Mouse (Mus musculus) kidney, postnatal 14 days (tissue): ENCODE measurements around the gene Nicn1.
"Not testable (repeated sequence)": the region's sequence is repeated elsewhere in the genome, so short reads cannot be mapped to it uniquely, and the experiment has no call there.

Experiments used
- DNase-seq: peaks from one replicate; pipeline ENCODE4 v3.0.0; 2022; ENCODE audit warnings: mixed read lengths

Gene Nicn1

GRCm38 (mm10) chr9:108280071-108280828 lies 10.0 kb upstream of the Nicn1 start:
- DNase-seq: peak; percentile 87

DNA sequence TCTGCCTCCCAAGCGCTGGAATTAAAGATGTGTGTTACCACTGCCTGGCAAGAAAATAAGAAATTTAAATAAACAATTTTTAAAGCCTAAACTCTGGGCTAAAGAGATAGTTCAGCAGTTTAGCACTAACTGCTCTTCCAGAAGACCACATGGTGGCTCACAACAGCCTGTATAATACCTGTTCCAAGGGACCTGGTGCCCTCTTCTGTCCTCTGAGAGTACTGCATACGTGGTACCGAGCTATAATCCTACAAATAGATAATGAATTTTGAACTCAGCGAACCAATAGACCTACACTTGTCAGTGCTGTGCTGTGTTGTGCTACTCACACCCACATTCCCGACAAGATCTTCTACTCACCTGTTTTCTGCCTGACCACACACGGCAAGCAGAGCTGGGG lies 5.8 kb upstream of the Nicn1 start:
- DNase-seq: peak; percentile 86

- not testable (repeated sequence) for DNase-seq
Observed at GRCm38 (mm10) chr9:108287526-108288238, 2.5 kb upstream of the Nicn1 start.

GRCm38 (mm10) chr9:108289347-108289746 lies 882 bp upstream of the Nicn1 start:
- DNase-seq: no peak

- no peak for DNase-seq
Observed at GRCm38 (mm10) chr9:108290773-108291172, 544 bp downstream of the Nicn1 start.

GRCm38 (mm10) chr9:108296453-108297355 lies 6.5 kb downstream of the Nicn1 start, which contains the start of gene Amt:
Gene Amt, plus strand, starts transcription at chr9:108296853.
- DNase-seq: peak; percentile 91

DNA sequence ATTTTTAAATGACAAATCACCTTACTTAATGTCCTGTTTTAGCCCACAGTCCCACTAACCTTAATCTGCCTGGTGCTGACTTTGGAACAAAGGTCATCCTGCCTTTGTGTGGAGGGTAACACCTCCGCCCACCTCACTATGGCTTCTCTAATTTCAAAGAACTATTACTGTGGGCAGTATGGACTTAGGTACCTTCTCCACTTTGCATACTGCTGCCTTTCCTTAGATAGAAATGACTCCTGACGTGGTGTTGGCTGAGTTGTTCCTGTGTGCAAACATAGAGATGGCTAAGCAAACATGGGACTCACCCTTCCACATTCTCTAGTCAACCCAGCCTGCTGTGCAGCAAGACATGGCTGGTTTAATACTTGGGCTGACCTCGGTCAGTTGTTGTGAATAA lies 11.6 kb downstream of the Nicn1 start:
- no peak for DNase-seq

DNA sequence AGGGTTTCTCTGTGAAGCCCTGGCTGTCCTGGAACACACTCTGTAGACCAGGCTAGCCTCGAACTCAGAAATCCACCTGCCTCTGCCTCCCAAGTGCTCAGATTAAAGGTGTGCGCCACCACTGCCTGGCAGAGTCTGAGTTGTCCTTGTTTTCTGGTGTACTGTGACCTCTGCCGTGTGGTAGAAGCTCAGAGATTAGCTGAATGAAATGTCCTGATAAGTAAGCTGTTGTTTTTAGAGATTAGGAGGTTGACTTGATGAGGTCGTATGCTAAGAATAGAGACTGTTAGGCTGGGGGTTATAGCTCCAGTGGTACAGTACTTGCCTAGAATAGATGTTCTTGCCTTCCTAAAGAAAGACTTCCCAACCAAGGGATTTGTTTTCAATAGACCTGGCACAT lies 14.5 kb downstream of the Nicn1 start:
- DNase-seq: no peak

DNA sequence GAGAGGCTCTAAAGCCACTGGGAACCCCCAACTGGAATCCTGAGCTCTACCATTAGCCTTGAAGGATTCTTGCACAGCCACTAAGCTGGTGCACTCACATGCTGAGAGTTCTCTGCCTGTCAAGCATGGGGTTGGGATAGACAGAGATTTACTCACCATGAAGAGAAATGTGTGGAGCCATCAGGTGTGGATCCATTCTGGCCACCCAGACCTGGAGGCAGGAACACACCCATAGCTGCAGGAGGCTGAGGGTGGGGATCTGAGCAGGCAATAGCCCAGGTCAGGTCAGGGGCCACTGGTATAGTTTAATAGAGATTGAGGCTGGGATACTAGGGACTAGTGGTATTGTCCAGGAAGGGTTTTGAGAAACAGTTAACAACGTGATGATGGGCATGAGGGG lies 14.9 kb downstream of the Nicn1 start:
- no peak for DNase-seq

GRCm38 (mm10) chr9:108305629-108306520 lies 15.6 kb downstream of the Nicn1 start, which contains the start of the genes Rhoa and Tcta:
Gene Rhoa, plus strand, starts transcription at chr9:108306129.
Gene Tcta, minus strand, starts transcription at chr9:108306160.
- DNase-seq: peak; percentile 99

GRCm38 (mm10) chr9:108306571-108306980 lies 16.3 kb downstream of the Nicn1 start:
- DNase-seq: peak; percentile 91

GRCm38 (mm10) chr9:108307021-108307807 lies 17.0 kb downstream of the Nicn1 start:
- DNase-seq: no peak

- no peak for DNase-seq
Observed at GRCm38 (mm10) chr9:108308141-108308540, 17.9 kb downstream of the Nicn1 start.

DNA sequence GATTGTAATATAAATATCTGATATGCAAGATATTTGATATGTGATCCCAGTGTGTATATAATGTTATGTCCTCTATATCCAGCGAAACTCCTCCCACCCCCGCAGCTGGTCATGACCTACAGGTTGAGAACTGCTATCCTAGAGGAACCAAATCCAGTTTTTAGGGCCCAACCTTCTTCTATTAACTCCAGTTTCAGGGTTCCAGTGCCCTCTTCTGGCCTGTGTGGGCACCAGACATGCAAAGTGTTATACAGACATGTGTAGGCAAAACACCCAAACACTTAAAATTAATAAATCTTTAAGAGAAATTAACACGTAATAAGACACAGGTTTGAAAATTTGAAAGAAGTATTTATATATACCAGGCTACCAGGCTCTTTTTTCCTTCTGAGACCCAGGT lies 27.3 kb downstream of the Nicn1 start:
- no peak for DNase-seq

- no peak for DNase-seq
Observed at GRCm38 (mm10) chr9:108318462-108318861, 28.2 kb downstream of the Nicn1 start.

- not testable (repeated sequence) for DNase-seq
Observed at GRCm38 (mm10) chr9:108322054-108322453, 31.8 kb downstream of the Nicn1 start.

GRCm38 (mm10) chr9:108324784-108325183 lies 34.6 kb downstream of the Nicn1 start:
- DNase-seq: no peak

DNA sequence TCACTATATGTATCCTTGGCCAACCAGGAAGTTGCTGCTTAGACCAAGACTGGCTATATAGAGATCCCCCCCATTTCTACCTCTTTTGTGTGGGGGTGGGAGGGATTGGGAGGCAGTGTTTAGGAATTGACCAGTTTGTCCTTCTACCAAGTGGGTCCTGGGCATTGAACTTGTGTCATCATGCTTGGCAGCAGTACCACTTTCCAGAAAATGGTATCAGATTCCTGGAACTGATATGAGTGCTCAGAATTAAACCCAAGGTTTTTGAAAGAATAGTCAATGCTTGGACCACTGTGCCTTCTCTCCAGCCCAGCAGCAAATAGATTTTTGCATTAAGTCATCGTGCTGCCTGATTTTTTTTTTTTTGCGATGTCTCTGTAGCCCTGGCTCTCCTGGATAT lies 35.6 kb downstream of the Nicn1 start:
- no peak for DNase-seq

DNA sequence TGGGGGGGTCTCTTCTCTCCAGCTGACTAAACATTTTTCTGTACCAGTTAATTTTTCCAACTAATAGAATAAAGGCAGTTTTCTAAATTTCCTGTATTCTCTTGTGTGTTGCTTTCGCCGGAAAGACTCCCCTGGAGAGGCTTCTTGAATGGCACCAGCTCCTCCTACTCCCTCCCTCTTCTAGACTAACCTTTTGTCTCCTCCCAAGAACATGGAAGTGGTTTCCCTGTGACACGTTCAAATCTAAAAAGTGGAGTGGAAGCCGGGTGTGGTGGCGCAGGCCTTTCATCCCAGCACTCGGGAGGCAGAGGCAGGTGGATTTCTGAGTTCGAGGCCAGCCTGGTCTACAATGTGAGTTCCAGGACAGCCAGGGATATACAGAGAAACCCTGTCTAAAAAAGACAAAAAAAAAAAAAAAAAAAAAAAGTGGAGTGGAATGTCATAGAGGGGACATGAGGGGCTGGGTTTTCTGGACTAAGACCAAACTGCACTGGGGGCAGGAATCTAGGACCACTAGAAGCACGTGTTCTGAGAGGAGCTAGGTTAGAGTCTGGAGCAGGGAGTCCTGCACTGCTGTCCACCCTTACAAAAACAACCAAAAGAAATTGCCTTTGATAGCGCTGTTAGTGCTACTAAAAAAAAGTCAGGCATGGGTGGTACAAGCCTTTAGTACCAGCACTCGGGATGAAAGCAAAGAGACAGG lies 47.8 kb downstream of the Nicn1 start:
- DNase-seq: no peak

- DNase-seq: no peak
Observed at GRCm38 (mm10) chr9:108338551-108338885, 48.3 kb downstream of the Nicn1 start.
